Mouse (Mus musculus) mammary gland, adult 2 months (tissue): ENCODE results near the gene Zbtb26. TPM values are rescaled to one million over a fixed set of nuclear protein-coding genes. Genes with fewer than 3 reads are reported as not detected.

Experiments
- polyA plus RNA-seq: library from polyadenylated mRNA; depleted of rRNA; stranded (reverse); fragments of >200 nt; gene quantifications from 2 replicates; pipeline ENCODE4 v1.2.3, GENCODE M21; 2012; ENCODE audit warnings: low replicate concordance; rRNA removed

The Zbtb26 gene
- 1.5 and 4.0 TPM in 2 replicates for polyA plus RNA-seq

GRCm38 (mm10) chr2:37442611-37443591 is at the start of gene Zbtb26, which contains the start of the genes Zbtb6 and Rabgap1:
Gene Zbtb26 (minus strand): TSS chr2:37443135.
Gene Zbtb6 (minus strand): TSS chr2:37443171.
Gene Rabgap1 (plus strand): TSS chr2:37443279.

GRCm38 (mm10) chr2:37422306-37423304 is 20.3 kb downstream of the Zbtb26 start, which contains the start of gene Rc3h2:
Gene Rc3h2 (minus strand): TSS chr2:37422903.

Other genes starting within 250 kb of the Zbtb26 start
- not detected in 2 replicates for gene Olfr366, start 231.6 kb downstream of the Zbtb26 start, polyA plus RNA-seq
- not detected in 2 replicates for gene Olfr368, start 116.6 kb downstream of the Zbtb26 start, polyA plus RNA-seq
- 4.7 and 11.4 TPM in 2 replicates for gene Pdcl, start 83.8 kb downstream of the Zbtb26 start, polyA plus RNA-seq
- gene Rc3h2, start 20.2 kb downstream of the Zbtb26 start, polyA plus RNA-seq = 4.6 and 13.1 TPM in 2 replicates
- 1.8 and 2.5 TPM in 2 replicates for gene Zbtb6, start within 50 bp of the Zbtb26 start, polyA plus RNA-seq
- 5.7 and 13.3 TPM in 2 replicates for gene Rabgap1, start 144 bp upstream of the Zbtb26 start, polyA plus RNA-seq
- 0.19 and 0.47 TPM in 2 replicates for gene Gpr21, start 73.2 kb upstream of the Zbtb26 start, polyA plus RNA-seq